Mouse (Mus musculus) olfactory bulb, adult 2 months (tissue): ENCODE results near the gene Rdh9.

Experiments used
- CTCF ChIP-seq: fragments of 200-500 bp; IDR thresholded peaks from 2 replicates; pipeline ENCODE4 v1.5.1; 2012; ENCODE audit warnings: low read depth, mild to moderate bottlenecking, low read length, moderate library complexity; ENCODE audit not compliant: insufficient read depth
- POLR2A ChIP-seq: fragments of 200-500 bp; IDR thresholded peaks from 2 replicates; pipeline ENCODE4 v1.6.1; 2012; ENCODE audit warnings: mild to moderate bottlenecking, low read depth, low read length, moderate library complexity; ENCODE audit not compliant: insufficient read depth

DNA sequence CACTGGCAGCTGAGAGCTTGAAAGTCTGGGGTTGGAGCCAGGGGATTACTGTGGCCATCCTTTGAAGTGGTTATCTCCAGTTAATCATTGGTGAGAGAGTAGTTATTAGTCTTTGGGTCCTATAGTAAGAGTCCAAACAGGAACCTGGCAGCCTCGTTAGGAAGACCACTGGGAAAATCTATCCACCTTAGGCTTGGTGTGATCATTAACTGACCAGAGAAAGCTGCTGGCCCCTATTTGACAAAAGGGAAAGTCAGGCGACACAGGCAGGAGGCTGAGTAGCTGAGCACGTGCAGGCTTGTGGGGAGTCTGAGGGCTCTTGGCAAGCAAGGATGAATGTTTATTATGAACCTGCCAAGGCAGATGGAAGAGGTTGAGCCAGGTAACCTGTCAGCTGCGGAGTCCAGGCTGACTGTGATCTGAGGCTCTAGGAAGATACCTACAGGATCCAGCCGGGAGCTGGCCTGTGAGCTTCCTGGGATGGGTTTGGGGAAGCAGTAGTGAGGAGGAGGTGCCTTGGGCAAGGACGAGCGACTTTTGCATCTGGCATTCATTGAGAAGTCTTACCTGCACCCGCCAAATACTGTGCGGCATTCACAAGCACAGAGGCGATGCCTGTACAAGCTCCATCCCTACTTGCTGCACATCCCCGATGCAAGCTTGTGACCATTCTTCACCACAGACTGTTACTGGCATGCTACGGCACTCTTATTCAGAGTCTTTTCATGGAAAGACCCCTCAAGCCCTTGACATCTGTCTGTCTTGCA is 12.1 kb upstream of the Rdh9 start:
- no peak for TF ChIP-seq POLR2A
- no peak for TF ChIP-seq CTCF
